Mouse (Mus musculus) lung, postnatal 14 days (tissue): ENCODE results near the gene Mrln.
"Not testable (repeated sequence)": the region's sequence is repeated elsewhere in the genome, so short reads cannot be mapped to it uniquely, and the experiment has no call there.

Experiments used
- DNase-seq: peaks from one replicate; pipeline ENCODE4 v3.0.0; 2021

Gene Mrln

GRCm38 (mm10) chr10:70195786-70196185, 8.7 kb upstream of the Mrln start:
- DNase-seq: peak; percentile 37

GRCm38 (mm10) chr10:70196666-70197065, 7.8 kb upstream of the Mrln start:
- peak; percentile 38 for DNase-seq

GRCm38 (mm10) chr10:70197601-70198000, 6.9 kb upstream of the Mrln start:
- DNase-seq: no peak

- no peak for DNase-seq
Observed at GRCm38 (mm10) chr10:70198012-70198411, 6.5 kb upstream of the Mrln start.

GRCm38 (mm10) chr10:70198951-70199463, 5.5 kb upstream of the Mrln start:
- DNase-seq: no peak

- DNase-seq: no peak
Observed at GRCm38 (mm10) chr10:70199466-70200210, 4.8 kb upstream of the Mrln start.

- DNase-seq: peak; percentile 40
Observed at GRCm38 (mm10) chr10:70200889-70201500, 3.5 kb upstream of the Mrln start.

- no peak for DNase-seq
Observed at GRCm38 (mm10) chr10:70211281-70211680, 6.8 kb downstream of the Mrln start.

GRCm38 (mm10) chr10:70220971-70221370, 16.5 kb downstream of the Mrln start:
- no peak for DNase-seq

GRCm38 (mm10) chr10:70222231-70222630, 17.8 kb downstream of the Mrln start:
- DNase-seq: not testable (repeated sequence)

- peak; percentile 27 for DNase-seq
Observed at GRCm38 (mm10) chr10:70224571-70224970, 20.1 kb downstream of the Mrln start.

GRCm38 (mm10) chr10:70225760-70226159, 21.3 kb downstream of the Mrln start:
- peak; percentile 50 for DNase-seq

- DNase-seq: no peak
Observed at GRCm38 (mm10) chr10:70226608-70227007, 22.1 kb downstream of the Mrln start.

GRCm38 (mm10) chr10:70230352-70230751, 25.9 kb downstream of the Mrln start:
- DNase-seq: no peak

GRCm38 (mm10) chr10:70237936-70238335, 33.5 kb downstream of the Mrln start:
- DNase-seq: no peak

- DNase-seq: no peak
Observed at GRCm38 (mm10) chr10:70242751-70243444, 38.4 kb downstream of the Mrln start.

GRCm38 (mm10) chr10:70244921-70245558, 40.6 kb downstream of the Mrln start, which contains the start of gene Slc16a9:
Gene Slc16a9 (plus strand): TSS chr10:70245100.
- DNase-seq: peak; percentile 78

- no peak for DNase-seq
Observed at GRCm38 (mm10) chr10:70245559-70245945, 41.1 kb downstream of the Mrln start.

- DNase-seq: no peak
Observed at GRCm38 (mm10) chr10:70246076-70246475, 41.6 kb downstream of the Mrln start.

- DNase-seq: no peak
Observed at GRCm38 (mm10) chr10:70250354-70250753, 45.9 kb downstream of the Mrln start.

- no peak for DNase-seq
Observed at GRCm38 (mm10) chr10:70250766-70251165, 46.3 kb downstream of the Mrln start.

- no peak for DNase-seq
Observed at GRCm38 (mm10) chr10:70254666-70255065, 50.2 kb downstream of the Mrln start.

GRCm38 (mm10) chr10:70255601-70256210, 51.2 kb downstream of the Mrln start:
- DNase-seq: no peak
